Mouse (Mus musculus) cerebral cortex, adult 2 months (tissue): Measurements from ENCODE around the gene Exosc7.

Experiments
- WGBS: fragments of 180-500 bp; shearing (Covaris S2); methylation state at CpG from one replicate; pipeline ENCODE4 v1.1.7; 2018; 5-methylcytosine and 5-hydroxymethylcytosine counted together

The Exosc7 gene

DNA sequence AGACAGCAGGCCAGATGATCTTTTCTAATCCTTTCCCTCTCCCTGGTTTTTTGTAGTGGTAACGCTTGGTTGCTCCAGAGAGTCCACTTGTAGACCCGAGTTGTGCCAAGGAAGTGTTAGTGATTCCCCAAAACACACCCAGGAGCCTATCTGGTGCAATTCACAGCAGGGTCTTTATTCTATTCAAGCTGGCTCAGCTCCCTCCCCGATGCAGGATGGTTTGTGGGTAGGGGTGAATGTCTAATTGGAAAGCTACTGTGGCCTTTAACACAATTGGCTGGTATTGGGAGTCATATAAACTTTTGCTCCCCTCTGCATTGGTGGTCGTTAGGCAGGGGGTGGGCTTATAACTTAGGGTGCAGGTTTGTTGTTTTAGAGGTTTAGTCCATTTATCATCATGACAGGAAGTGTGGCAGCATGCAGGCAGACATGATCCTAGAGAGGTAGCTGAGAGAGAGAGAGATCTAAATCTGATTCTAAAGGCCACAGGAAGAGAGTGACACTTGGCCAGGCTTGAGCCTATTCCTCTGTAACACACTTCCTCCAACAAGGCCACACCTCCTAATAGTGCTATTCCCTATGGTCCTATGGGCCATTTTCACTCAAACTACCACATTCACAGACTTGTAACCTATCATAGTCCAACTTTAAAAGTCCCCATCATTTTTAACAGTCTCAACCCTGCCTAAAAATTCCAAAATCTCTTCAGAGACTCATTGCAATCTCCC, 27.0 kb downstream of the Exosc7 start:
- WGBS = 63% methylated on average over 4 of the region's 4 CpGs

DNA sequence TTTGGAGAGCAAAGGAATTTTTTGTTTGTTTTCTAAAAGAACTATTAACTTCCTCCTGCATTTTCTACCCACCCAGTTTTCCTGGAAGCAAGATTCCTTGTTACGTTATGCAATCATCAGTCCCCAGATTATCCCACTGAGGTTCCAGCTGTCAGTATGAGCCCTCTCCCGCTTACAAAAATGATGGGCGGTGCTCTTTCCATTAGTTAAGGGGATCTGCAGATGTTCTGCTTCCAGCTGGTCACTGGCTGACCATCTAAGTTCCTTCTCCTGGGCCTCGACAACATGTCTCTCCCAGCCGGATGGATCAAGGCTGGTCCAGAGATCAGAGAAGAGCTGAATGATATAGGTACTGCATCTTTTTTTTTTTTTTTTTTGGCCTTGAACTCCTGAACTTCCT, 35.4 kb downstream of the Exosc7 start:
- 76% methylated on average over 5 of the region's 5 CpGs for WGBS

DNA sequence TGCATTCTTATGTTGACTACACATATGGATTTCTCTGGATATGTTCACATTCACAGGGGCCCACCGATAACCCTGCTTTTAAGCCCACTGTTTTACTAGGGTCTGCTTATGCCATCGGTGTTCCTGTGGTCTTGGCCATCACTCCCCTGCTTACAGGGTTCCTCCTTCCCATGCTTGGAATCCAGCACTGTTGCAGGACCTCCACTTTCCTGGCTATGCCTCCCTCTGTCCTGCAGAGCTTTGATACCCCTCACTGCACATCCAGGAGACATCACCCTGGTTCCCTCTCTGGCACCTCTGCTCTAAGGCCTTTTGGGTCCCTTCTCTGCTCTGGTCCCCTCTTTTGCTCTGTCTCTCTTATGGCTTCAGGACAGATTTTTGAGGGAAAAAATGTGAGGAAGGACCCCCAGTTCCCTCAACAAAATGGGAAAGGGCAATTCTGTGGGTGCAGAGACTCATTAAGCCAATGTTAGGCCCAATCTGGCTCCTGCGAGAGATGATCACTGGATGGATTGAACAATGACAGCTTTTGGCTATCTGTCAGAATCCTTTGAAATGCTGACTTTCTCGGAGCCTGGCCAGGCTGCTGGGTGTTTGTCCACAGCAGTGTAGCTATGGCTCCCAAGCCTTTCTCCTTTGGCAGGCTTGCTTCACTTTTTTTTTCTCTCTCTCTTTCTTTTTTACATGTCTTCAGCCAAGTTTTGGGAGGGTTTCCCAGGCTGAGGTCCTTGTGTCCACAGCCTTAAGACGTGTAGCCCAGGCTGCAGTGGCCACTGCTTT, 37.4 kb downstream of the Exosc7 start, which contains the start of gene Clec3b:
TSS of gene Clec3b (plus strand) at position 706 of the 780 bp plus-strand sequence.
- 74% methylated on average over 5 of the region's 5 CpGs for WGBS

DNA sequence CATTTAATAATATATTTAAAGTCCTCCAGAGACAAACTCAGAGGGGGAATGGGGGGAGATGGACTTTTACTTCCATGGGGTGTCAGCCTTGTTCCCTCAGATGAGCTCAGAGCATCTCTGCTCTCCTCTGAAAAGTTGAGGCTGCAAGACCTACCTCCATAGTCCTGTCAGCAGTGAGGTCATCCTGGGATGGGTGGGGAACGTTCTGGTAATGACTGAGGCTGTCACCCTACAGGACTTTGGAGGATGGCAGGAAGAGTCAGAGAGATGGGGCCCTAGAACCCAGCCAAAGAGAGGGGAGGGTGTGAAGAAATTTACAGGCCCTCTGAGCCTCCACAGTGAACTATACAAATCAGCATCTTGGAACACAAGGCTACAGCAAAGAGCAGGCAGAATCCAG, 38.5 kb downstream of the Exosc7 start:
- WGBS = 68% methylated on average over 1 of the region's 1 CpGs

DNA sequence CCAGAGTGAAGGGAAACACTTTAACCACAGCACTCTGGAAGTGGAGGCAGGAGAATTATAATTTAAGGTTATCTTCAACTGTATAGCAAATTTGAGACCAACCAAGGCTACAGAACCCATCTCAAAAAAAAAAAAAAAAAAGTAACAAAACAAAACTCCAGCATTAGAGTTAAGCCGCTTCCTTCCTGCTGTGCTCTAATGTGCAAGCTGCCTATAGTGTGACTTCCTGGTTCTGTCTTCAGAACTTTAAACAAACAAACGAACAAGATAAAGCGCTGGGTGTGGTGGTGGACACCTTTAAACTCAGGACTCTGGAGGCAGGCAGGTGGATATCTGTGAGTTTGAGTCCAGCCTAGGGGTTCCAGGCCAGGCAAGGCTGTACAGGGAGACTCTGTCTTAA, 39.0 kb downstream of the Exosc7 start:
- WGBS = 77% methylated on average over 3 of the region's 3 CpGs

DNA sequence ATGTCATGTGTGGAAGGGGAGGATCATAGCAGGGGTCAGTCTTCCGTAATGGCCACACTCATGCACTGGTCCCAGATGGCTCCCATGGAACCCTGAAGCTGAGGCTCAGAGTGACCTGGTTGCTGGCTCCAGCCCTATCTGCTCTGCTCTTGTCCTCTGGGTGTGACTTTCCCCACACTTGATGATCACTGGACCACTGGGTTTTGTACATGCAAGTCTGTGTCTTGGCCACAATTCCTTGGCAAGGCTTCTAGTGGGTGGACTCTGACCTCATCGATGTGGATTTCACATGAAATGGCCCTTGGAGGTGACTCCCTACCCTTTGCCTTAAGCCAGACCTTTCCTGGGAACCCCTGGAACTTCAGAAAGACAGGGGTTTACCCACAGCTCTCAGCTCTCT, 40.1 kb downstream of the Exosc7 start:
- 97% methylated on average over 2 of the region's 2 CpGs for WGBS

DNA sequence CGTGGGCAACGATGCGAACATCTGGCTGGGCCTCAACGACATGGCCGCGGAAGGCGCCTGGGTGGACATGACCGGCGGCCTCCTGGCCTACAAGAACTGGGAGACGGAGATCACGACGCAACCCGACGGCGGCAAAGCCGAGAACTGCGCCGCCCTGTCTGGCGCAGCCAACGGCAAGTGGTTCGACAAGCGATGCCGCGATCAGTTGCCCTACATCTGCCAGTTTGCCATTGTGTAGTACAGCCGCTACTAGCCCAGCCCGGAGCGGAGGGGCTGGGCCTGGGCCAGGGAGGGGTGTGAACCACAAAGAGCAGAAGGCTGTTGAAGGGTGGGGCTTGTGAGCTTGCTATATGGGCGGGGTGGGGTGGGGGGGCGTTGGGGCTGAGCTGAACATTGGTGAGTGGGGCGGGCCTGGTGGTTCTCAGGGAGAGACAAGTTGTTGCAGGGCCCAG, 43.9 kb downstream of the Exosc7 start:
- 42% methylated on average over 30 of the region's 30 CpGs for WGBS

DNA sequence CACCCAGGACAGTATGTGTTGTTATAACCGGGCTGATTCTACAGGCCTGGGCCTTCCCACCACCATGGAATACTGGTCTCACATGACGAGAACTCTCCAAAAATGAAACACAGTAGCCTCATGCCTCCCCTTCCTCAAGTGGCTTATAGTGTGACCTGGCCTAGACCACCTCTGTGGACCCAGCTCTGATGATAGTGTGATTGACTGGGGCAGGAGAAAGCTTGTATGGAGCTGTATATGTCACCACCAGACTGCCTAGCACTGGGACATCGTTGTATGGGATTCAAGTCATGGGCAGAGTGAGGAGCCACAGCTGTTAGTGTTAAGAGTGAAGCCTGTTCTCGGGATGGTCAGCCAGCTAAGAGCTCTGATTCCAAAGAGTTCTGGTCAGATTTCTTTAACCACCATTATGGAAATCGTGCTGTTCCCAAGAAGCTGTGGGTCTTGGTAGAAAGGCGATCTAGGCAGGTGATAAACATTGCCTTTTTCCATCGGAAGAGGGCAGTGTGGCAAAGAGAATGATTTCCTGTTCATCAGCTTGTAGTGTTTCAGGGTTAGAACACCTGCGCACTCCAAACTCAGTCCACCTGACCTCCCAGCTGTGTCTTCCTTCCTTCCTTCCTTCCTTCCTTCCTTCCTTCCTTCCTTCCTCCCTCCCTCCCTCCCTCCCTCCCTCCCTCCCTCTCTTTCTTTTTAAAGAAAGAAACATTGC, 45.3 kb downstream of the Exosc7 start:
- 46% methylated on average over 8 of the region's 8 CpGs for WGBS

DNA sequence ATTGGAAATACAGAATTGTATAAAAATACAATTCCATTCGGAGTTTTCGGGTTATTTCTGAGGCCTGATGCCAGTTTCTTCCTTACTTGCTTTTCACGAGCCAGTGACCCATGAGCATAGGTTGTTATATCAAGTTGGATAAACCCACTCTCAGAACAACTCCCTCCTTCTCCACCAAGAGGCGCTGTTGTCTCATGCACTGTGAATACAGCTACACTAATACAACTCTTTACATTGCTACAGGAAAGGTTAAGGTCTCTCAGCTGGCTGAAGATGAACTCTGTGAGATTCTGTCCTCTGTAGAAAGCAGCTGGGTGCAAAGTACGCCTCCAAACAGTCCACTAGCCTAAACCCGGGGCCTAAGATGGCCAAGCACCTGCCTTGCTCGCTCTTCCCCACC, 46.3 kb downstream of the Exosc7 start:
- WGBS = 50% methylated on average over 7 of the region's 7 CpGs

DNA sequence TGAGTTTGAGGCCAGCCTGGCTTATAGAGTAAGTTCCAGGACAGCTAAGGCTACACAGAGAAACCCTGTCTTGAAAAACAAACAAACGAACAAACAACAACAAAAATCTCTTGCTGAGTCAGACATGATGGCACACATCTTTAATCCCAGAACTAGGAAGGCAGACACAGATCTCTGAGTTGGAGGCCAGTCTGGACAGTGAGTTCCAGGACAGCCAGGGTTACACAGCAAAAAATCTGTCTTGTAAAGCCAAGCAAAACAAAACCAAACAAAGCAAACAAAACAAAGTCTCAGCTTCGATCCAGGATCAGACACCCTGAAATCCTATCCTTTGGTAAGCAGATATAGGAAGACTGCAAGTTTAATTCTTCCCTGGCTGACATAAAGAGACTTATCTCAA, 48.8 kb downstream of the Exosc7 start:
- WGBS = 70% methylated on average over 2 of the region's 2 CpGs

DNA sequence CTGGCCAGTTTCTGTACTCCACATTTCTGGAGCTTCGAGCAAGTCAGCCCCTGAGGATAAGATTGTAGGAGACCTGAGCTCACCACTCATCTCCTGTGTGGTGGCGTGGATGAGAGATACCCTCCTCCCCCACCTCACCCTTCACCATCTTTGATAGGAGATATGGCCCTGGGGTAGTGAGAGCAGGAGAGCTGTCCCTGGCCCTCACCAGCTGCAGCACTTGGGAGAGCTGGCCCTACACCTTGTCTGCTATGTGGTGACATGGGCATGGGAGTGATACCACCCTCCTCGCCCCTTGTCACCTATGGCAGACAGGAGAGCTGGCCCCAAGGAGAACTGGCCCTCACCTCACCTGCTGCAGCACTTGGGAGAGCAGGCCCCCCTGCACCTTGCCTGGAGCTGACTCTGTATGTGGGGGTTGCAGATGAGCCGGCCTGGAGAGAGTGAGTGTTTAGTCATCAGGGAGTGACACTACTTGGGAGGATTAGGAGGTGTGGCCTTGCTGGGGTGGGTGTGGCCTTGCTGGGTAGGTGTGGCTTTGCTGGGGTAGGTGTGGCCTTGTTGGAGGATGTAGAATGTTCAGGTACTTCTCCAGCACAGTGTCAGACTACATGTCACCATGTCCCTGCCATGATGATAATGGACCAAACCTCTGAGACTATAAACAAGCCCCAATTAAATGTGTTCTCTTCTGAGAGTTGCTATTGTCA, 50.1 kb downstream of the Exosc7 start:
- 84% methylated on average over 4 of the region's 4 CpGs for WGBS

DNA sequence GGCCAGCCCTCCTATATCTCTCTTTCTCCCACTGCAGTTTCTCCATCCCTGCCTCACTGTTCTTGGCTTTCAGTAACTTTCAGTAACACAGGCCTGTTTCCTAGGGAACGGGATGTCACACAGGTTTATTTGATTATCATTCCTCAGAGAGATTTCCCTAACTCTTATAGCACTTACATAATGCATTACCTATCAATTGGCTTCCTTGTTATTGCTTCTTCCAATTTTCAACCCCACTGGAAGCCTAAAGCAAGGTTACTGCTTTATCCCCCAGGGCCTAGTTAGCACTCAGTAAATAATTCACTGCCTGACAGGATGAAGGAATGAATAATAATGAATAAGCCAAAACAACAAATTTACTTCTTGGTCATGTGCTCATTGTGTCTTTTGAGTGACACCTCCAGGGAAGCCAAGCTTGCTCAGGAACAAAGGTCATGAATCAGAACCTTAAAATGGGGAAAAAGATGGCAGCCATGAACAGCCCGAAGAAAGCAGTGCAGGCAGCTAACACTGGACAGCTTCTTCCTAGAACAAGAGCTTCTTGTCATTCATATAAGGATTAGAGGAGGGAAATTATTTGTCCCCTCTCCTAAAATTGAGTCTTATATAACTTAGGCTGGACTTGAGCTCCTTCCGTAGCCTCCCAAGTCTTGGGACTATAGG, 52.9 kb downstream of the Exosc7 start:
- 92% methylated on average over 3 of the region's 3 CpGs for WGBS

DNA sequence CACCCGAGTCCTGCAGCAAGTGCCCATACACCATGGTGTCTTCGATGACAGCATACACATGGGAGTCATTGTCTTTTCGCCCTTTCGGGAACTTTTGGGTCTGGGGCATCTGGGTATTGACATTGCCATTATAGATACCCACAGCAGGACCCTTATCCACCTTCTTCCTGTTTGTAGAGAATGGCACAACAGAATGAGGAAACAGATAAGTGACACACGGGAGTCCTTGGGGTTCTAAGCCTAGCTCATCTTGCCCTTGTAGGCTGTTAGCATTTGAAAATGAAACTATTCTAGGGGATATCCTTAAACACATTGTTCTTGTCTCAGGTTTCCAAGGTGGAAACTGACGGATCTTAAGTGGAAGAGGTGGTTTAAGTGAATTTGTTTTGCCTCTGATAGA, 60.7 kb downstream of the Exosc7 start:
- 87% methylated on average over 6 of the region's 6 CpGs for WGBS

DNA sequence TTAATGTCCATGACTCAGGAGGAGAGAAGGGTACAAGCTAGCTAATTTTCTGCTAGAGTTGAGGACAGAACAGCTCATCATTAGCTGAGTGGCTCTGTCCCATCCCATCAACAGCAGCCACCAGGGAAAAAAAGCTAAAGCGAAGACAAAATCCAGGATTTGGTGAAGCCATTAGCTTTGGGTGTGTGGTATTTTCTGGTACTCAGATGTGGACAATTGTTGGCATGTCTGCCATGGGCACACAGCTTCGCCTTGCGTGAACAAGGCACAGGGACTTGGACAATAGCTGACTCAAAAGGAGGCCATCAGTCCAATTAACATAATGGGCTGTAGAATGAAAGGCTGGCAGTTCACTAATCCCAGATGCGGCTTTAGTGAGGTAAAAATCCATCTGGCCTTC, 61.3 kb downstream of the Exosc7 start:
- 75% methylated on average over 4 of the region's 4 CpGs for WGBS

DNA sequence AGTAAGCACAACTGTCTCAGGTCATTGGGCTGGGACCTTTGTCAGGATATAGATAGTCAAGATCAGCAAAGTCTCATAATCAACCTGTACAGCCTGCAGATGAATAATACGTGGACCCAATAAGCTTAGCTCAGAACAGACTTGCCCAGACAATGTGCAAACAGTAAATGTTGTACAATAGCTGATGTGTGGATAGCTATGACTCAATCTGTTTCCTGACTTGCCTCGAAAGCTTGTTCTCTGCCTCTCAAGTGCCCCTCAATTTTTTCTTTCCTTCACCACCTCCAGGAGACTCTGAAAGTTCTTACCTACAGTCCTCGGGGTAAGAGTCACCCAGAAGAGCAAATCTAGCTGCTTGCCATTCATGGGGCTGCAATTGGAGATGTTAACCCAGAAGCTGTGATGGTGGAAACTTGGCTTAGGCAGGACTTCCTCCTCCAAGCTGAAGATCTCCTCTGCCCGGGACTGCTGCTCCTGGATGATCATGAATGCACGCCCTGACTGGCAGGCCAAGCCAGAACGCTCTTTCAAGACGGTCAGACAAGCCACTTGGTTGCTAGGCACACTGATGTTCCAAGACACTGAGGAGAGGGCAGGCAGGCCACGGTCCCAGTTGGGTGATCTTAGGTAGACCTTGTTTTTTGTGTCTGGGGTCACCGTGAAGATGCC, 64.5 kb downstream of the Exosc7 start:
- WGBS = 87% methylated on average over 9 of the region's 9 CpGs

DNA sequence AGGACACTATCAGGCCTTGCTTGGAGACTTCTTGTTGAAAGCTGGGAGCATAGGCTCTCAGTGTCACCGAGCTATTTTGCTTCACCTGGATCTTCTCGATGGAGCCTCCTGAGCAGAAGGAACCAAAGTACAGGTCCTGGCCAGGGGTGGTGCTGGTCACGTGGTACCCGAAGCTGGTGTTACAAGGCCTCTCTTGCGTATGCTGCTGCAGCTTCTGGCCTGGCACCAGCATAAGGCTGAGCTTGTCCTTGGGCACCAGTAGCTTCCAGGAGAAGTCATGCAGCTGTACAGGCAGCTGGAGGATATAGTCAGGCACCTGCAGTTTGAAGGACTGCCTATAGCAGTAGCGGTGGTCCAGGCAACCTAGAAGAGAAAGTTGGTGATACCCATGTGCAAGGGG, 67.0 kb downstream of the Exosc7 start:
- 95% methylated on average over 6 of the region's 6 CpGs for WGBS

DNA sequence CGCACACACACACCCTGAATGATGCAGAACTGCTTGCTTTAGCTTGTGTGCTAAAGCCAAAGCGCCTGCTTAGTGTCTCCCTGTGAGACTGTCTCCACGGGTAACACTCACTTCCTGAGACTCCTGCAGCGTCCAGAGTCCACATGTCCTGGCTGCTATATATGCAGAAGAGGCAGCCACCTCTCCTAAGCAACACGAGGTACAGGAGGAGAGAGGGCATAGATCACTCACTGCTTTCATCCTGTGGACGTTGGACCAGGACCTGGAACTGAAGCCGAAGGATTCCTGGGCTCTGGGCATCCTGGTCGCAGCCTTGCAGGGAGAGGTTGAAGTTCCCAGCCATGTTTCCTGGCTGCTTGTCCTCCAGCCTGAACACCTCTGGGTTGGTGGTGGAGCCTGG, 70.2 kb downstream of the Exosc7 start:
- WGBS = 68% methylated on average over 8 of the region's 8 CpGs

DNA sequence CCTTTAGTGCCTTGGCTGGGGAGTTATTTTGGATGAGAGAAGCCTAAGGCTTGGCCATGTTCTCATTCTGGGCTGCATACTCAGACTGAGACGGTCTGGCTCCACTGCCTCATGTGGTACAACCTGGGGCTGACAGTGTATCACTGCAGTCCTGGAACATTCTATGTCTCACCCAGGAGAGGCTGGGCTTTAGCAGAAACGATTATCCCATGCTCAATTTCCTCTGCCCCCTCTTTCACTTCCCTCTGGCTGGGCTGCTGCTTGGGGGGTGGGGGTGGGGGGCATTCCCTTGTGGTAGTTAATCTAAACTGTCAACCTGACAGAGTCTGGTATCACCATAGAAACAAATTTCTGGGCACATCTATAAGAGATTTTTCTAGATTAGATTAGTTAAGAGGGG, 72.5 kb downstream of the Exosc7 start:
- 53% methylated on average over 2 of the region's 2 CpGs for WGBS
